Mouse (Mus musculus) megakaryocyte, embryonic 14.5 days (primary cell): Measurements from ENCODE around the gene Rad23b. TPM values are rescaled to one million over a fixed set of nuclear protein-coding genes. Genes with fewer than 3 reads are reported as not detected.

Experiments used
- H3K27me3 ChIP-seq: replicated peaks from 2 replicates; pipeline ENCODE3; 2012; ENCODE audit warnings: inconsistent platforms
- H3K36me3 ChIP-seq: replicated peaks from 2 replicates; pipeline ENCODE3; 2012; ENCODE audit warnings: low read length, inconsistent platforms, mixed read lengths
- H3K4me1 ChIP-seq: 2 replicates; pipeline ENCODE4 v1.6.1; 2012; ENCODE audit warnings: inconsistent platforms
- H3K4me3 ChIP-seq: replicated peaks from 2 replicates; pipeline ENCODE3; 2012; ENCODE audit warnings: moderate library complexity, mild to moderate bottlenecking, inconsistent platforms
- H3K9me3 ChIP-seq: 2 replicates; pipeline ENCODE4 v1.6.1; 2012; ENCODE audit warnings: inconsistent platforms
- FLI1 ChIP-seq: IDR thresholded peaks from 2 replicates; pipeline ENCODE4 v1.6.1; 2012; ENCODE audit warnings: low read length, inconsistent platforms, mixed read lengths
- GATA1 ChIP-seq: IDR thresholded peaks from 3 replicates; pipeline ENCODE4 v1.6.1; 2012; ENCODE audit warnings: mixed read lengths, low read length, inconsistent platforms, borderline replicate concordance
- polyA plus RNA-seq: library from polyadenylated mRNA; stranded (reverse); fragments of >175 nt; gene quantifications from 2 replicates; pipeline ENCODE4 v1.2.3, GENCODE M21; 2012; ENCODE audit warnings: low replicate concordance; ENCODE audit not compliant: insufficient read depth

Rad23b gene
- polyA plus RNA-seq, 1 experiment: 243 TPM

GRCm38 (mm10) chr4:55335030-55335770, 14.6 kb upstream of the Rad23b start:
- Histone ChIP-seq H3K4me3 (no peak overlapping the region), H3K27me3 (no peaks in the 10 kb centered on the region), H3K4me1 (no peaks in the 10 kb centered on the region; the same call in 1 of the 2 replicates), H3K9me3 (no peaks in the 10 kb centered on the region), H3K36me3 (no peaks in the 10 kb centered on the region)
- TF ChIP-seq GATA1 (no peak), FLI1 (no peak)

- H3K27me3 ChIP-seq: no peaks in the 10 kb centered on the region
- H3K36me3 ChIP-seq: no peaks in the 10 kb centered on the region
- no peak overlapping the region for H3K4me3 ChIP-seq
- peaks cover 18% of the 10 kb centered on the region for H3K4me1 ChIP-seq
- H3K9me3 ChIP-seq: no peaks in the 10 kb centered on the region
- TF ChIP-seq GATA1 (no peak), FLI1 (no peak)
These were observed 10.9 kb upstream of the Rad23b start for GRCm38 (mm10) chr4:55338905-55339304.

- H3K36me3 ChIP-seq: no peaks in the 10 kb centered on the region
- H3K4me3 ChIP-seq: no peak overlapping the region
- H3K27me3 ChIP-seq: no peaks in the 10 kb centered on the region
- H3K9me3 ChIP-seq: no peaks in the 10 kb centered on the region
- peaks cover 18% of the 10 kb centered on the region for H3K4me1 ChIP-seq
- TF ChIP-seq GATA1 (no peak), FLI1 (no peak)
These were observed 10.5 kb upstream of the Rad23b start for GRCm38 (mm10) chr4:55339388-55339787.

DNA sequence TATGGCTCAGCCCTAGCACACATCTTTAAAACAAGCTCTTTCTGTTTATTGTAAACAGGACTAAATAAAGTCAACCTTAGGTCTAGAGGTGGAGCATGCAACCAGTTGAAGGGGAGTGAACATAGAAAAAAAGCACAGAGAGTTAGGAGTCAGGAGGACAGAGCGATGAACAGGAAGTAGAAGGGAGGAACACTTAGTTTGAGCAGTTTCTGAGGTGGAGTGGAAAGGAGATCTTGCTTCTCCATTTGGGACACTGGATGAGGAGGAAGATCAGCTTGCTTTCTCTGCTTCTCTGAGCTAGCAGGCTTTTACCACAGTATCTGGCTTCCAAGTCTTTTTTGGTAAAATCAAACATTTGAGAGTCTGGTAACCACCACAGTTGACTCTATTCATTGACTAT, 8.0 kb upstream of the Rad23b start:
- Histone ChIP-seq H3K9me3 (no peaks in the 10 kb centered on the region), H3K36me3 (no peaks in the 10 kb centered on the region), H3K27me3 (no peaks in the 10 kb centered on the region), H3K4me3 (no peak overlapping the region), H3K4me1 (peaks cover 18% of the 10 kb centered on the region)
- TF ChIP-seq FLI1 (no peak), GATA1 (no peak)

GRCm38 (mm10) chr4:55342602-55343001, 7.2 kb upstream of the Rad23b start:
- no peaks in the 10 kb centered on the region for H3K27me3 ChIP-seq
- TF ChIP-seq GATA1: no peak
- no peak for TF ChIP-seq FLI1
- H3K9me3 ChIP-seq: no peaks in the 10 kb centered on the region
- peaks cover 18% of the 10 kb centered on the region for H3K4me1 ChIP-seq
- H3K4me3 ChIP-seq: no peak overlapping the region
- H3K36me3 ChIP-seq: no peaks in the 10 kb centered on the region

DNA sequence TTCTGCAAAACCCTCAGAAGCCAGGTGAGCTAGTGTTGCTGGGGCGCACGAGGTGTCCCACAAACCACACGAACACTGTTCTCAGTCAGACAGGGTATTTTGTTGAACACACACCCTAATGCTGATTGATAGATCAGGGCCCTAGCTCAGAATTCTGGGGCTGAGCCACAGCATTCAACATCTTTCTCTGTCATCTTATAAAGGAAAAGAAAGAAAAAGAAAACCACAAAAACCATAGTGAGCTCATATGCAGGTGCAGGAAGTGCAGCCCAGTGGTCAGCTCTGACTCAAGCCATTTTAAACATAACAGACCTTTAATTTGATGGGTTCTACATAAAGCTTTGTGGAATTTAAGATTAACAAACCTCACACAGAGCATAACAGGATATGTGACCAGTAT, 6.6 kb upstream of the Rad23b start:
- TF ChIP-seq GATA1 (no peak), FLI1 (no peak)
- Histone ChIP-seq H3K36me3 (no peaks in the 10 kb centered on the region), H3K4me1 (peaks cover 22% of the 10 kb centered on the region), H3K27me3 (no peaks in the 10 kb centered on the region), H3K9me3 (no peaks in the 10 kb centered on the region), H3K4me3 (no peak overlapping the region)

- no peaks in the 10 kb centered on the region for H3K9me3 ChIP-seq
These were observed 938 bp upstream of the Rad23b start for GRCm38 (mm10) chr4:55348759-55349451.

GRCm38 (mm10) chr4:55350219-55350931, 532 bp downstream of the Rad23b start:
- Histone ChIP-seq H3K36me3 (peaks cover 2% of the 10 kb centered on the region), H3K4me1 (peaks cover 52% of the 10 kb centered on the region), H3K9me3 (no peaks in the 10 kb centered on the region), H3K4me3 (peak overlapping the region; percentile 93), H3K27me3 (no peaks in the 10 kb centered on the region)
- no peak for TF ChIP-seq FLI1
- no peak for TF ChIP-seq GATA1

More at GRCm38 (mm10) chr4:55348759-55349451, 938 bp upstream of the Rad23b start:
- peak overlapping the region; percentile 93 for H3K4me3 ChIP-seq
- H3K4me1 ChIP-seq: peaks cover 39% of the 10 kb centered on the region
- no peaks in the 10 kb centered on the region for H3K36me3 ChIP-seq
- H3K27me3 ChIP-seq: no peaks in the 10 kb centered on the region
- TF ChIP-seq GATA1 (no peak), FLI1 (no peak)

DNA sequence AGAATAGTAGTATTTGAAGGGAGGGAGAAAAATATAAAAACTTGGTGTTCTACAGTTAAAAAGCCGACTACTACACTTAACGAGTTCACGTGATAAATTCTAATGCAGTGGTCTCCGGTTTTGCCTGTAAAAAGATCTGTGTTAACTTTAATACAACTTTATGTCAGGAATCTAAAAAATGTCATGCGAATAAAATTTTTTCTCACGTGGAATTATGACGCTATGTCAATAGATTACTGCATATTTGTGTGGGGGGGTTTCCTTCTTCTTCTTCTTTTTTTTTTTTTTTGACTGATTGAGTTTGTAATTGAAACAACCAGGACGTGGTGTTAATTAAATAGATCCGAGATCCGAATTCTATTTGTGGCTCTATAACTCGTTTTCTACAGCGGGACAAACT, 1.2 kb downstream of the Rad23b start:
- Histone ChIP-seq H3K9me3 (no peaks in the 10 kb centered on the region), H3K36me3 (peaks cover 6% of the 10 kb centered on the region), H3K4me1 (peaks cover 59% of the 10 kb centered on the region), H3K4me3 (peak overlapping the region; percentile 93), H3K27me3 (no peaks in the 10 kb centered on the region)
- TF ChIP-seq GATA1 (no peak), FLI1 (no peak)
